Mouse (Mus musculus) adrenal gland, adult 2 months (tissue): ENCODE measurements around the gene Rps7. TPM values are rescaled to one million over a fixed set of nuclear protein-coding genes. Genes with fewer than 3 reads are reported as not detected.

Experiments used
- DNase-seq: peaks from one replicate; pipeline ENCODE4 v3.0.0; 2021
- long read RNA-seq: library from polyadenylated mRNA; stranded (forward); transcript quantifications from one replicate; pipeline ENCODE4 v2.0.0, GENCODE M21; 2021
- polyA plus RNA-seq: library from polyadenylated mRNA; depleted of rRNA; stranded (reverse); fragments of >200 nt; gene quantifications from 2 replicates; pipeline ENCODE4 v1.2.3, GENCODE M21; 2012; rRNA removed
- total RNA-seq, 2 experiments: library from RNA; stranded (reverse); gene quantifications; 2 replicates each; pipeline ENCODE4 v1.2.3; 2021

Gene Rps7
- total RNA-seq, result 100 to 1,000 TPM; 166 to 524 TPM
- 79.2 and 83.3 TPM in 2 replicates for polyA plus RNA-seq
- long read RNA-seq, transcript Rps7-203 (6 exons, 820 nt), result minor isoform, 5 of 246 reads
- long read RNA-seq, transcript Rps7-201 (7 exons, 954 nt), result major isoform, 237 of 246 reads
- long read RNA-seq, partial matches to known transcripts, result 0 of 246 reads
- long read RNA-seq, other reads (novel, unspliced or antisense), result 4 of 246 reads

DNA sequence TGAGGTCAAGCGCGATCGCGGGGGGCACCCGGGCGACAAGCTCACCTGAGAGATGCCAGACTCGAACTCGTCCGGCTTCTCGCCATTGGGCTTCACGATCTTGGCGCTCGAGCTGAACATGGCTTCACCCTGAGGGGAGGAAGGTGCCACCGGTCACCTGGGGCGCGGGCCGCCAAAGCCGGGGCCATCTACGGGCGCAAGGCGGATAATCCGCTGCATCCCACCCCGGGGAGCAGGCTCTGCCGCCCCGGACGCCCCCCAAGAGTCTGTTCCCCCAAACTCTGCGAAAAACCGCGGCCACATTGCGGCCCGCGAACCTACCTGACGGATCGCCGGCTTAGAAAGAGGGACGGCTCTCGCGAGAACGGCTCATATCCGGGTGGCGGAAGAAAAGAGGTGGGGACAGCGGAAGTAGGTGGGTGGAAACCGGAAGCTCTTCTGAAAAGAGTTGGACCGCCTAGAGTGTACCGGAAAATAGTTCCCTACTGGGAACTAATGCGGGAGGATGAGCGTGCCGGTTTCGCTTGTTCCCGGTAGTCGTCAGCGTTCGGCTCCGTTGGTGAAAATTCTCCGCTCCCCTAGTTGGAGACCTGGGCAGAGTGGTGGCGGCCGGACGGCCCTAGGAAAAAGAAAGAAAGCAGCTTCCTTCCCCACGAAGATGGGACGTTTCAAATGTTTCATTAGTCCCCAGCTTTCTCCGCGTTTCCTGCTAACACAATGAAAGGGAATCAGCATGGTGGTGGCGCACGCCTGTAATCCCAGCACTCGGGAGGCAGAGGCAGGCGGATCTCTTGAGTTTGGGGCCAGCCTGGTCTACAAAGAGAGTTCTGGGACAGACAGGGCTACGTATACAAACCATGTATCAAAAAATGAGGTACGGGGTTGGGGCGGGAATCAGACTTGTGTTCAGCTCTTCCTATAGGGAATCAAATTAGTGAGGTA is at the start of gene Rps7:
TSS of gene Rps7 (minus strand) at position 419 of the 942 bp plus-strand sequence.
- peak; percentile 93 for DNase-seq

DNA sequence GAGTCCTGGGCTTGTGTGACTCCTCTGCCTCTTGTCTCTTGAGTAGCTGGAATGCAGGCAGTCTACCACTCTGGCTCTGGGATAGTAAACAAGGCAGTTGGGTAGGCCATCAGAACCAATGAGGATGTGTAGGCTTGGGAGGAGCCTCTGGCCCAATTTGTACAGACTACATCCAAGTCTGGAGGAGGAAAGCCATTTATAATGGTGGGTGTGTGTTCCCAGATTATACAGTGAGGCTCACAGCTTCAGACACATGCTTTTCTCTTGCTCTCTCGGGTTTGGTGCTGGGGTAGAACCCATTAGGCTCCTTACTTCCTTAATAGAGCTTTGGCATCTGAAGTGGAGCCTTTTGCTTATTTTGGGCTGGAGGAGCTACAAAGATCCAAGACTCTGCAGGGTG is 48.9 kb upstream of the Rps7 start:
- no peak for DNase-seq

DNA sequence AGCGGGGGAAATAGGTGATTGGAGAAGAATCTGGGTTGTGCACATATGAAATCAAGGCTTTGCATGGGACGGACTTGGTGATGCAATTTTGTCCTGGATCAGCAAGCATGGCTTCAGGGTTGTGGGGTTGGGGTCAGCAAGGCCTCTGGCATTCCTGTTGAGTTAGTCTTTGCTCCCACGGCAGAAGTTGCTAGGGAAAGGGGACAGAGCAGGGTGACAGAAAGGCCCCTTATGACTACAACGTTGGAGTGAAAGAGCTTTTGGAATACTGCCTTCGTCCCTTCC is 40.1 kb upstream of the Rps7 start:
- no peak for DNase-seq

DNA sequence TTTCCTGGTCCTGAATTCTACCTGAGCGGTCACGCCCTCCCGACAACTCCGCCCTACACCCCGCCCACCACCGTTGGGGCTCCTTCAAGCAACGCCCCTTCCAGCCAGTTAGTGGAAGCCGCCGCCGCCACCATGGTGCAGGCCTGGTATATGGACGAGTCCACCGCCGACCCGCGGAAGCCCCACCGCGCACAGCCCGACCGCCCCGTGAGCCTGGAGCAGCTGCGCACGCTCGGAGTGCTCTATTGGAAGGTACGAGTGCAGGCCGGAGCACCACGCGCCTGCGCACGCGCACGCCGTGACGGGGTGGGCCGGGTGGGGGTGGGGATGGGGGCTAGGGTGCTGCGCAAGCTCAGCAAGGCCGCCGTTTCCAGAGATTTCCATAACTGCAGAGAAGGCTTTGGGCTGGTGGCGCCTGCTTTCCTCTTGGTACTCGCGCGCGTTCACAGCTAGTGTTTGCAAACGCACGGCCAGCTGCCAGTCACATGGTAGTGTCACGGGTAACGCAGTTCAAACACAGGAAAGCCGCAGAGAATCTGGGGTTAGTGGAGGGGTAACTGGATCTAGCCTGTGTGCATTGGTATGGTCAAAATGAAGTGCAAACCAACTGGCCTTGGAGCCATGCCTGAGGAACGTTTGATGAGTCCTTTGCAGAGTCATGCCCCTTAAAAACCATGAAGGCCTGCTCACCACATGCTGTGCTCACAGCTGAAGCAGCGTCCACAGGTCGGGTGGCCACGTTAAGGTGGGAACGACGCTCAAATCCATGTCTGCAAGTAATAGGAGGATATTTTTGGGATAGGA is 39.6 kb upstream of the Rps7 start, which contains the start of gene Adi1:
TSS of gene Adi1 (plus strand) at position 111 of the 804 bp plus-strand sequence.
- peak; percentile 89 for DNase-seq

DNA sequence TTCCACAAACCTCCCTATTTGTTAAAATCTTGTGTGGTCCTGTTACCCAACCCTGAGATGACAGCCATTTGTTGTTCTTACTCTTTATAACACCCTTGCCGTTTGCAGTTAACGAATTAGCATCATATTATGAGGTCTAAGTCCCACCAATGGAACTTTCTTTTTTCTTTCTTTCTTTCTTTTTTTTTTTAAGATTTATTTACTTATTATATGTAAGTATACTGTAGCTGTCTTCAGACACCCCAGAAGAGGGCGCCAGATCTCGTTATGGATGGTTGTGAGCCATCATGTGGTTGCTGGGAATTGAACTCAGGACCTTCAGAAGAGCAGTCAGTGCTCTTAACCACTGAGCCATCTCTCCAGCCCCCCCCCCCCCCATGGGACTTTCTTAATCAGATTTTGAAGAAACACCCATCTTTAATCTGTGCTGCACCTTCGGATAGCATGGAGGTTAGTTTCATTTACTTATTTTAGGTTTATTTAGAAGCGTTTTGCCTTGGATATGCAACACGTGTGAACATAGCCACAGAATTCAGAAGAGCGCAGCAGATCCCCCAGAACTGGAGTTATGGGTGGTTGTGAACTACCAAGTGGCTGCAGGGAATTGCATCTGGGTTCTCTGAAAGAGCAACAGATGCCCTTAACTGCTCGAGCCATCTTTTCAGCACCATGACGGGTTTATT is 38.4 kb upstream of the Rps7 start:
- DNase-seq, result no peak

DNA sequence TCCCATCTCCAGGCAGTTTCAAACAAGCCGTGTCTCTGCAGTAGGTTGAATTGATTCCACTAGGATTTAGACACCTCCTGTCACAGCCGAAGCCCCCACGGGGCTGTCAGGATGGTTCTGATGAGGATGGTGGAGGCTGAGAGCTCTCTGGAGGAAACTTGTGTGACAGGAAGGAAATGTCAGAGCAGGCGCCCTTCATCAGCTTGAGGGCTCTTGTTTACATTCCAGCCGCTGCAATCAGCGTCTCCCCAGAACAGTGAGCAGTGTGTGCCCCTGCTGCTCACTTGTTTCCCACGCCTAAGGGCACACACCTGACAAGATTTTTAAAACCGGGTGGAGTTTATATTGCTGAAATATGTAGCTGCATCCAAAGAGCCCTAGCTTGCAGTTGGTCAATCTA is 31.5 kb upstream of the Rps7 start:
- DNase-seq, result no peak

DNA sequence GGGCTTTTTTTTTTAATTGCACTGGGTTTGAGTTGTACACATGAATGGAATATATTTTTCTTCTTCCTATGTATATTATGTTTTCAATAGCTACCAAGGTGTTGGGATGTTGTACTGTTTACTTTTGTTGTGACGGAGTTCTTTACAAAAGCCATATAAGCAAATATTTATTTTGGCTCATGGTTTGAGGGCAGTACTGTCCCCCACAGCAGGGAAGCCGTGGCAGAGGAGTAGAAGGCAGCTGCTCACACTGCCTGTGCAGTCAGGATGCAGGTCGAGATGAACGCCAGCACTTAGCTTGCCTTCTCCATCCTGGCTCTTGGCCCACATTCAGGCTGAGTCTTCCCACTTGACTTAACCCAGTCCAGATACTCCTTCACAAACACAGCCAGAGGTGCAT is 31.0 kb upstream of the Rps7 start:
- DNase-seq, result no peak

DNA sequence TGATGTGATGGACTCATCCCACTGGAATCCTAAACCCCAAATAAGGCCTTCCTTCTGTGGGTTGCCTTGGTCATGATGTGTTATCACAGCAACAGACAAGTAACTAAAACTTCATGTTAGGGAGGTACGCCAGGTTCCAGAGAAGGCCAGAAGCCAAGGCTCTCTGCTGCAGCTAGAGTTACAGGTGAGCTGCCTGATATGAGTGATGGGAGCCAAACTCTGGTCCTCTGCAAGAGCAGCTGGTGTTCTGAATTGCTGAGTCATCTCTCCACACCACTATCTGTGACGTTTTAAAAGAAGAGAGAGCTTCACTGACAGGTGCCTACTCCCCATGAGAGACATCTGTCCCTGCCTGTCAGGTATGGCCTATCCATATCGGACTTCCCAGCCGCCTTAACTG is 26.9 kb upstream of the Rps7 start:
- no peak for DNase-seq

DNA sequence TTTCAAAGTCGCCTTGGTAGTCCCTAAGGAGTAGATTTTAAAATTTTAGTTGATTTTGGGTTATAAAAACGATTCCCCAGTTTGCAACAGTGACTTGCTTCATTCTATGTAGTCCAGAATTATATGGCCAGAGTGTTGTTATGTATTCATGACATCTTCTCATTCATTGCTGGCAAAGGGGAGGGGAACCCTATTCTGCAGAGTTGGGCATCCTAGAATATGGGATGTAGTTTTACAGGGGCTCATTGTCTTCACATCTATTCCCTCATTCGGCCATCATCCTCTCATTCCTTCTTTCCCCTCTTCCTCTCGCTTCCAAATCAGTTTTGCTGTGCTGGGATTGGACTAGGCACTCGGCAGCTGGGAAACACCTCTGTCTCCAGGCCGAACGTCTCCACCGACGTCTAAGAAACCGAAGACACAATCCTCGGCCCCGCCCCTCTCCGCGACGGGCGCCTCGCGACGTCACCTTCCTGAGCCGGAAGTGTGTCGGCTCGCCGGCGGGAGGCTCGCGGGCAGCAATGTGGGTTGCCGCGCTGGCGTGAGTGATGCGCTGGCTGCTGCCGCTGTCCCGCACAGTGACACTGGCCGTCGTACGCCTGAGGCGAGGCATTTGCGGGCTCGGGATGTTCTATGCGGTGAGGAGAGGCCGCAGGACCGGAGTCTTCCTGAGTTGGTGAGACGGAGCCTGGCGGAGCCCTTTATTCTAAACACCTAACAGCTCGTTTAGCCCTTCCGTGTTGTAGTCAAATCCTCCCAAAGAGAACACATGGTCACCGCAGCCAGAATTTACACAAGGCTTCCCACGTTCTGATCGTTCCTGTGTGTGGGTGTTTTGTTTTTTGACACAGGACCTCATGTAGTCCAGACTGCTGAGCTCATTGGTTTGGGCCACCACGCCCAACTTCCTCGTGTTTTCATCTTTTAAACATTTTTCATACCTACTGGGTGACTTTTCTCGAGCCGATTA is 13.7 kb upstream of the Rps7 start, which contains the start of gene Rnaseh1:
TSS of gene Rnaseh1 (plus strand) at position 462 of the 970 bp plus-strand sequence.
- DNase-seq, result peak; percentile 93

DNA sequence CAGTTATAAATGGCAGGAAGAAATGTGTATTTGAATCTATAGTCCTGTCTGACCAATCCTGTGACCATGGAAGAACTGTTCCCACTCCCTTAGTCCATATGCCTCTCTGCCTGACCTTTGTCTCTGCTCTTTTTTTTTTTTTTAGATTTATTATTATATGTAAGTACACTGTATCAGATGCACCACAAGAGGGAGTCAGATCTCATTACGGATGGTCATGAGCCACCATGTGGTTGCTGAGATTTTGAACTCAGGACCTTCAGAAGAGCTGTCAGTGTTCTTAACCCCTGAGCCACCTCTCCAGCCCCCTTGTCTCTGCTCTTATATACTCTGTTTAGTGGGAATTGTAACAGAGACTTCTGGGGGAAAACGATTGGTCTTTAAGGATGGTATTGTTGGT is 3.0 kb upstream of the Rps7 start:
- no peak for DNase-seq

DNA sequence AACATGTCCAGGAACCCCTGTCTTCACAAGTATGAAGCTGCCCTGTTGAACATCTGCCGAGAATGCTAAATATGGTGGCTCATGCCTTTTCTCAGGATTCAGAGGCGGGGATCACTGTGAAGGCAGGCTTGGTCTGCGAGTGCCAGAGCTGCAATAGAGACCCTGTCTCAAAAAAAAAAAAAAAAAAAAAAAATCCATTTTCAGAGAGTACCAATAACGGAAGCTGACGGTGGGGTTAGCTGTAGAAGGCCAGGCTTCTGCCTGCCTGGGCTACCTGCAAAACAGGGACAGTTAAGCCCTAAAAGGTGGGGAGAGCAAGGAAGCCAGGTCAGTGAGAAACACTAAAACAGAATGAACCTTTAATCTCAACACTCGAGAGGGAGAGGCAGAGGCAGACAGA is 790 bp upstream of the Rps7 start:
- DNase-seq, result no peak

DNA sequence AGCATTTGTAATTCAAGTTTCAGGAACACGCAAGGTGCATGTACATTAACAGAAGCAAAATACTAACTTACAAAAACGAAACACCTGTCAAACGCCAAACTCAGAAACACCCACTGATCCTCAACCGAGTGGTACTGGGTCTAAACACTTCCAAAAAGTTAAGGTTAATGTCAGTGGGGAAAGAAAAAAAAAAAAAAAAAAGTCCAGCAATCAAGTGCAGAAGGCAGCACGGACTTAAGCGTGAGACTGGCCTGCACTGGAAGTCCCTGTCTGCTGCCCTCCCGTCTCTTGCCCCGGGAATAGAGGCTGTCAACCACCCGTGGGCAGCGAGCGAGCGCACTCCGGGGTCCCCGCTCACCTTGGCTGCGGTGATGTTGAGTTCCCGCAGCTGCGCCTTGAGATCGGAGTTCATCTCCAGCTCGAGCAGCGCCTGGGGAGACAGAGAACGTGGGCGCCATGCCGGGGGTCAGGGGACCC is 657 bp downstream of the Rps7 start:
- DNase-seq, result no peak

DNA sequence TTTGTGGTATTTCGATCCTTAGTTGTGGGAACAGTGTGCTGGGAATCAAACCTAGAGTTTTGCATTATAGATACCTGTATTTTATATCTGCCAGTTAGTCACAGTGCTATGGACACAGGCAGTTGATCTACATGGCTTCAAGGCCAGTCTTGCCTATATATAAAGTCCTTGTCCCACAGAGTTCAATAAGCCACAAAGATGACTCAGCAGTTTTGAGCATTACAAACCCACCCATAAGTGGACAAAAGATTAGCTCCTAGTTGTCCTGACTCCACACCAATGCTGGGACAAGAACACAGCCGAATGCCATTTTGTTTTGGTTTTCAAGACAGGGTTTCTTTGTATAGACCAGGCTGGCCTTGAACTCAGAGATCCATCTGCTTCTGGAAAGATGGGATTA is 7.3 kb downstream of the Rps7 start:
- no peak for DNase-seq

DNA sequence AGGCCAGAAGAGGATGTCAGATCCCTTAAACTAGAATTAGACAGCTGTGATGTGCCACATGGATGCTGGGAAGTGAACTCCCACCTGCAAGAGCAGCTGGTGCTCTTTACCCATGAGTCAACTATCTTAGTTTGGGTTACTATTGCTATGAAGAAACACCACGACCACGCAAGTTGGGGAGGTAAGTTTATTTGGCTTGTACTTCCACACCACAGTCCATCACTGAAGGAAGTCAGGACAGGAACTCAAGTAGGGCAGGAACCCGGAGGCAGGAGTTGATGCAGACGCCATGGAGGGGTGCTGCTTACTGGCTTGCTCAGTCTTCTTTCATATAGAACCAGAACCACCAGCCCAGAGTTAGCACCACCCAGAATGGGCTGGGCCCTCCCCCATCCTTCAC is 8.7 kb downstream of the Rps7 start:
- DNase-seq, result no peak

DNA sequence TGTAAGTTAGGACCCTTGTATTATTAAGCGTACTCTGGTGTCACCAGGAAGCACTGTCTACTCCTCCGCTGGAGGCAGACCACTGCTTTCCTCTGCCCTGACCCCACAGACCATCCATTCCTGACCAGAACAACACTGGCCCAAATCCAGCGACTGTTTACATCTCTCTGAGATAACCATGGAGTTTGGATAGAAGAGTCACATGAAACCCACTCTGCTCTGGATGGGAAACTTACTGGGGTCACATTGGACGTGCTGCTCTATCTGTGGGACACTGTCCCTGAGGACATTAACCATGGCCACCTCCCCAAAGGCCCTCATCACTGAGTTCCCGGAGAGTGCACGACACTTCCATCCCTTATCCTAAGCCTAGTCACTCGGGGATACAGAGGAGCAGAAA is 10.3 kb downstream of the Rps7 start:
- DNase-seq, result no peak

DNA sequence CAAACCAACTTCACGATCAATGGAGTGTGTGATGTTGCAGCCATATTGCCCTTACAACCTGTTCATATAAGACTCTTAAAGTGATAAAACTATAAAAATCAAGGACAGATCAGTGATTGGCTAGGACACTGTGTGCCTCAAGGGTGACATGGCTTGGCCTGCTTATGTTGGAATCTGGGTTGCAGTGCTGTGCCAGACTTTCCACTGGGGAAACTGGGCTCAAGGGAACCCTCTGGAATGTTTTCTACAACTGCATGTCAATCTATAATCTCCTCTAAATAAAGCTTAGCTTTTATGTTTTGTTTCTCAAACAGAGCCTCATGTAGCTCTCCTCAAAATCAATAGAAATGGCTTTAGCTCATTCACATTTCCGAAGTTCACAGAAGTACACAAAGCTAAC is 11.5 kb downstream of the Rps7 start:
- DNase-seq, result no peak

DNA sequence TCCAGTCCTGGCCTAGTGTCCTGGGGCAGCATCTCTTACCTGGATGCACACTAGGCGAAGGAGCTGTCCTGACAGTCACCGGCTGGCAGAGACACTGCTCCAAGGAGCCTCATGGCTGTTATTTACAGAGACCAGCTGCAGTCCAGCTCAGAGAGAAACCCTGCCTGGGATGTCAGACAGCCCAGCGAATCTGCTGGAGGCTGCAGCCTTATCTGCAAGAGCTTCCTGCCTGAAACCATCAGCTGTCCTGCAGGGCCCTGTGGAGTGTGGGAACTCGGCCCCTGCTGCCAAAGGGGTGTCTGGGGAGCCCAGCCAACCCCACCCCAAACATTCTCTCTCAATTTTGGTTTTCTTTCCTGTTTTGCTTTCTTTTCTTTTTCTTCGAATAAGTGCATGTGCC is 12.6 kb downstream of the Rps7 start, which contains the start of gene Colec11:
TSS of gene Colec11 (minus strand) at position 183 of the 400 bp plus-strand sequence.
- no peak for DNase-seq

DNA sequence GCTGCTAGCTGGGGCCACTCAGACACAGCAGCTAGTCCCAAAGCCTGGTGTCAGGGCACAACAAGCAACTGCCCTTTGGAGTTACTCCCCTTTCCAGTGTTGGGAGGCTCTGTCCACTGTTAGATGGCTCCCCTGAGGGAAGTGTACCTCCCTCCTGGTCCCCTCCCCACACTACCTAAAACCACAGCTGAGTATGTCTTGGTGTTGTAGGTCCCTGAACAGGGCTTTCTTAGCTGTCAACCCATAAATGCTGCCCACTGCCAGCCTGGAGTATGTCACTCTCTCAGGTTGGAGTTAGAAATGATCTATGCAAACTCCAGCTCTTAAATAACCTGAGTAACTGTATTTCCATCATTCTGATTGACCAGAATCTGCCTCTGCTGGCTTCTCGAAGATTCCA is 13.1 kb downstream of the Rps7 start:
- DNase-seq, result no peak

DNA sequence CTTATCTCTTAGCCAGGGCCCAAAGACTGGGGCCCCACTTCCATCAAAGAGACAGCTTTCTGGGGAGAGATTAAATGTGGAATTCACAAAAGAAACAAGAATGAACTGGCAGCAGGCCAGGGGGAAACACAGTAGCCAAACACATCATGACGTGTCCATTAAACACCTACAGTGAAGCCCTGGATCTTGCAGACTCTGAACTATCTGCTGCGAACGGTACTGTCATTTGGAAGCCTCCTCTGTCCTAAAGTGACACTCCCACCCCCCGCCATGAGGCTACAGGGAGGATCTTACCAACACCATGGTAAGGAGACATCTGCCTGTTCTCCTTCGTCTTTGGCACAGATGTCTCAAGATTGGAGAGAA is 13.6 kb downstream of the Rps7 start:
- no peak for DNase-seq

DNA sequence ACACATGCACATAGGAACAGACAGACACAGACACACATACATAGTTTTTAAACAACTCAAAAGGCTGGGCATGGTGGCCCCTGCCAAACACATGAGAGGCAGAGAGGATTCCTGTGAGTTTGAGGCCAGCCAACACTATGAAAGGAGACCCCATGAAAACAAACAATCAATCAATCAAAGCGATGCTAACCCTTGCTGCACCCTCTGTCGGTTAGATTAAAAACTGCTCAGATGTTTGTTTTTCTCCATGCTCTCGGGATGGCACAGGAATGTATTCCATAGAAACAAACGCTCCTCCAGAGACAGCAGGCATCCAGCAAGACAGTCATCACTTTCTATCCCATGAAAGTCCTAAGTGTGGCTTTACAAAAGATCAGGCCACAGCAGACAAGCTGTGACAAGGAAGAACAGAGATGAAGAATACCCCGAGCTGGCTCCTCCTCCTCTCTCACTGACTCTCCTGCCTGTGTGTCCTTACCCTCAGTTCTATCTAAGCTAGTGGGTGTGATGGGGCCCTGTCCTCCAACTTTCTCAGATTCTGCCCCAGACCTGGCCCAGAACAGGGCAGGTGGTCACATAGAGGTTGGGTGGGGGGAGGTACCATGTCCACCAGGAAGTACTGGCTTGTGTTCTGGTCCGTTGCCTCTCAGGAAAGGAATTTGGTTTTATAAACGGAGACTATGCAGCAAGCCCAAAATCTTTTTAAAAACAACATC is 14.1 kb downstream of the Rps7 start:
- DNase-seq, result no peak
